Mouse (Mus musculus) monocyte, adult 5-6 weeks (primary cell): ENCODE results near the gene Ccdc174. TPM values are rescaled to one million over a fixed set of nuclear protein-coding genes. Genes with fewer than 3 reads are reported as not detected.
"Not testable (repeated sequence)": the region's sequence is repeated elsewhere in the genome, so short reads cannot be mapped to it uniquely, and the experiment has no call there.

Source experiments
- ATAC-seq: fragments of 153-309, 156-312 bp; replicated peaks from 2 replicates; pipeline ENCODE4 v1.8.0; 2017; ENCODE audit warnings: mild to moderate bottlenecking; ENCODE audit not compliant: low TSS enrichment, insufficient number of reproducible peaks, severe bottlenecking, poor library complexity, low FRiP score
- total RNA-seq: library from RNA; stranded (forward); fragments of 200-1000, 200-491, 200-594 nt; gene quantifications from 3 replicates; pipeline ENCODE4 v1.2.3, GENCODE M21; 2017

The Ccdc174 gene
- total RNA-seq, 1 experiment from 2014 or later, result 127 TPM

DNA sequence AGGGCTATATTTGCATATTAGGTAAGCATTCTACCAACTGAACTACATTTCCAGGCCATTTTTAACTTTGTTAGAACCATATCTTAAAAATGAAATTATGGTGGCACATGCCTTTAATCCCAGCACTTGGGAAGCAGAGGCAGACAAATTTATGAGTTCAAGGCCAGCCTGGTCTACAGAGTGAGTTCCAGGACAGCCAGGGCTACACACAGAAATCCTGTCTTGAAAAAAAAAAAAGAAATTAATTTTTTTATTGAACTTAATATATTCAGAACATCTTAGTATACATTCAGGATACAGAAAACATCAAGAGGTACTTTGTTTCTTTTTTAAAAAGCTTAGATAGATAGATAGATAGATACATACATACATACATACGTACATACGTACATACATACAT lies 24.7 kb downstream of the Ccdc174 start, which contains the start of gene 4930590J08Rik:
Gene 4930590J08Rik (plus strand): TSS at position 301 of the 400 bp plus-strand sequence.
- ATAC-seq, result not testable (repeated sequence)

DNA sequence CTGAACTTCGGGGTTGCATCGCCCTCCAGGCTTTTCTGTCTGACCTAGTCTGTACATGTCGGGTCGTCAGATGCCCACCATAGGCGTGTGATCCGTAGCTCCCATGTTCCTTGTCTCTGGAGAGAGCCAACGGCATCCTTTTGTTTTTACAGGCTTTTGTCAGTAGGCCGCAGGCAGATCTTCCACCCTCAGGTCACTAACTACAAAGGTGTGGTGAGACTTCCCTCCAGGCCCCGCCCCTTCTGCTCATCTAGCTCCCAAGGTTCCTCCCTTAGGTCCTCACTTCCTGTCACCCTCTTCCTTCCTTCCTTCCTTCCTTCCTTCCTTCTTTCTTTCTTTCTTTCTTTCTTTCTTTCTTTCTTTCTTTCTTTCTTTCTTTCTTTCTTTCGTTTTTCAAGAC lies 36.2 kb downstream of the Ccdc174 start:
- ATAC-seq, result no peak

DNA sequence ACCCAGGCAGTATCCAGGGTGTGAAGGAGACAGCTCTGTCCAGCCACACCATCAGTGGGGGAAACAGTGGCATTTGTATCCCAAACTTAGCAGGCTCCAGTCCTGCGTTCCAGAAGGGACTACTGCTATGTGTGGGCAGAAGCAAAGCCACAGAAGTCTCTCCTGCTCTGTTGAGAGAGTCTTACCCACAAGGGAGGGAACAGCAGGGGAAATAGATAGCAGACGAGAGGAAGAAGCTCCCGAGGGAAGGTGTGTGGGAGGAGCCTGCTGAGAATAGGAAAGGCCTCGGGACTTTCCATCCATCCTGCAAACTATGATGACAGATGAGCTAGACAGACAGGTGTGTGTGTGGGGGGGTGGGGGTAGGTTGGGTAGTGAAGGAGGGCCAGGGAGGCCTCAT lies 39.4 kb downstream of the Ccdc174 start:
- no peak for ATAC-seq

DNA sequence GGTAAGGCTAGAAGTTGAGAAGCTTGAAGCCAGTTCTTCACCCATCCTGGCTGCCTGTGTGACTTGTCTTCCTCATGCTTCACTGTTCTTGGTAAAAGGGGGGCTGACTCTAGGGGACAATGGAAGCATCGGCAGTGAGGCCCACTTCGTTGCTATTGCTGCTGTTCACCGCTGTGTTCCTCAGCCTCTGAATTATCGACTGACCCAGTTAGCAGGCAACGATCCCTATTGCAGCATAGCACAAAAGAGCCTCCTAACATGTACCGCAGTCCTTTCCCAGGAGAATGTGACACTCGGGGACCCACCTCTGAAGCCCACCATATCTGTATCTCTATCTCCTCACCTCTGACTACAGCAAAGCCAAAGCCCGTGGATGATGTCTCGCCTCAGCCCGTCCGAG lies 39.9 kb downstream of the Ccdc174 start:
- no peak for ATAC-seq

DNA sequence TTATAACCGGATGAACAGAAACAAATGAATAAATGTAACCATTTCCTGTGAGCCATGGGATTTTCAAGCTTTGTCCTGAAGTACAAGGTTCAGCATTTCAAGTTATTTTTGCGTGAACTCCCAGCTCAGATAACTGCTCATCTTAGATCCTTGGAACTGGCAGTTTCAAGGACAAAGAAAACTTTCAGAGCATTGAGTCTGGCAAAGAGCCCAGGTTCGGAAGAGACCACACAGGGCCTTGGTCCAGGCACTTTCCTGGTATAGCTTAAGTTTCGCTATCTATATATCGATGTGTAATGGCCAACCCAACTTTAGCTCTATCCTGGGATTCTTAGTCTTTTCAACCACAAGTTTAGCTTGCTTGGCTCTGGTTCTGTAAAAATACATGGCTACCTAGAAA lies 53.4 kb downstream of the Ccdc174 start:
- no peak for ATAC-seq

DNA sequence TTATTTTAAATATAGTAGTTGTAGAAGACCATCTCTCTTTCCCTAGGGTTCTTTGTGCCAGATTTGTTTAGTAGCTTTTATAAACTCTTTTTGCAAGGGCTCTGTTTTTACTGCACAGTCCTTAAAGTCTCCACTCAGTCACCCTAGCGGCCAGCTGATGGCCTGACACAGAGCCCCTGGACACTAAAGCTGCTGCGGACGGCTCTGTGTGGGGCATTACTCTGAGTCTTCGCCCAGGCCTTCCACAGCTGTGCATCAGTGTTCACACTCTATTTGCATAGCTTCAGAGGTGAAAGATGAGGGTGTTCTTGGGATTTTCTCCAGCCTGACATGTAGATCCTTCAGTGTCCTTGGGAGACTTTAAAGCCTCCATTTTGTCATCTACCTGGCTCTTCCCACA lies 60.6 kb downstream of the Ccdc174 start:
- ATAC-seq, result no peak

DNA sequence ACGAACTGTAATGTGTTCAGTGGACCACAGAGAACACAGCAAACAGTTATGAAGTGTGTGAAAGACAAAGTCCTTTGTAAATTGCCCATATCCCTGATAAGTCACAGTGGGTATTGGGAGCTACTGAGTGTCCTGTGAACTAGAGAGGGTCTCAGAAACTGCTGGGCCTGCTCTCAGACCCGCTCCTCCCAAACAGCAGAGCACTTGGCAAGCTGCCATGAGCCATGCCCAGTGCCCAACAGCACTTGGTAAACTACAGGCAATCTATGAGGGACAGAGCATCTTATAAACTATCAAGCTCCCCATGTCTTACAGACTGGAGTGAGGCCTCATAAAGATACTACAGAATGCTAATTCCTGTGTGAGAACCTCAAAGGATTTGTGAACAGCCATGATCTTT lies 70.6 kb downstream of the Ccdc174 start:
- no peak for ATAC-seq

Other genes with a start within 250 kb of the Ccdc174 start
- gene Slc6a6, start 194.0 kb upstream of the Ccdc174 start, total RNA-seq, result 63.2 to 87.6 TPM (median 76.2 TPM) in 3 replicates
- not detected in 3 replicates for gene Grip2, start 50.8 kb upstream of the Ccdc174 start, total RNA-seq
- 0.43 to 2.3 TPM in 2 of 3 replicates, not detected in the other for gene 4930590J08Rik, start 24.8 kb downstream of the Ccdc174 start, total RNA-seq
- gene Fgd5, start 100.8 kb downstream of the Ccdc174 start, total RNA-seq, result 0.10 to 0.21 TPM in 2 of 3 replicates, not detected in the other
- gene Nr2c2, start 213.3 kb downstream of the Ccdc174 start, total RNA-seq, result 62.5 to 89.1 TPM (median 62.9 TPM) in 3 replicates